Mouse (Mus musculus) erythroblast, embryonic 14.5 days (primary cell): ENCODE data around the gene Mn1. TPM values are rescaled to one million over a fixed set of nuclear protein-coding genes. Genes with fewer than 3 reads are reported as not detected.

Source experiments
- H3K27me3 ChIP-seq: 2 replicates; pipeline ENCODE4 v1.6.1; 2012; ENCODE audit warnings: inconsistent platforms; ENCODE audit not compliant: control insufficient read depth
- H3K36me3 ChIP-seq: 2 replicates; pipeline ENCODE4 v1.6.1; 2012; ENCODE audit warnings: mild to moderate bottlenecking, inconsistent platforms; ENCODE audit not compliant: control insufficient read depth
- H3K4me1 ChIP-seq: 2 replicates; pipeline ENCODE4 v1.6.1; 2012; ENCODE audit warnings: inconsistent platforms; ENCODE audit not compliant: control insufficient read depth
- H3K4me3 ChIP-seq: replicated peaks from 2 replicates; pipeline ENCODE3; 2012; ENCODE audit warnings: moderate library complexity, mild to moderate bottlenecking, inconsistent platforms
- H3K9me3 ChIP-seq: 2 replicates; pipeline ENCODE4 v1.6.1; 2012; ENCODE audit warnings: low read length, inconsistent platforms, mixed read lengths; ENCODE audit not compliant: control insufficient read depth
- GATA1 ChIP-seq: IDR thresholded peaks from 2 replicates; pipeline ENCODE4 v1.6.1; 2012; ENCODE audit warnings: low read length, inconsistent platforms, mixed read lengths
- TAL1 ChIP-seq: IDR thresholded peaks from 3 replicates; pipeline ENCODE4 v1.6.1; 2012; ENCODE audit warnings: low read length, inconsistent platforms, mixed read lengths
- polyA plus RNA-seq: library from polyadenylated mRNA; stranded (reverse); fragments of >175 nt; gene quantifications from 2 replicates; pipeline ENCODE4 v1.2.3, GENCODE M21; 2012

The Mn1 gene
- polyA plus RNA-seq, 1 experiment: 0.01 TPM

DNA sequence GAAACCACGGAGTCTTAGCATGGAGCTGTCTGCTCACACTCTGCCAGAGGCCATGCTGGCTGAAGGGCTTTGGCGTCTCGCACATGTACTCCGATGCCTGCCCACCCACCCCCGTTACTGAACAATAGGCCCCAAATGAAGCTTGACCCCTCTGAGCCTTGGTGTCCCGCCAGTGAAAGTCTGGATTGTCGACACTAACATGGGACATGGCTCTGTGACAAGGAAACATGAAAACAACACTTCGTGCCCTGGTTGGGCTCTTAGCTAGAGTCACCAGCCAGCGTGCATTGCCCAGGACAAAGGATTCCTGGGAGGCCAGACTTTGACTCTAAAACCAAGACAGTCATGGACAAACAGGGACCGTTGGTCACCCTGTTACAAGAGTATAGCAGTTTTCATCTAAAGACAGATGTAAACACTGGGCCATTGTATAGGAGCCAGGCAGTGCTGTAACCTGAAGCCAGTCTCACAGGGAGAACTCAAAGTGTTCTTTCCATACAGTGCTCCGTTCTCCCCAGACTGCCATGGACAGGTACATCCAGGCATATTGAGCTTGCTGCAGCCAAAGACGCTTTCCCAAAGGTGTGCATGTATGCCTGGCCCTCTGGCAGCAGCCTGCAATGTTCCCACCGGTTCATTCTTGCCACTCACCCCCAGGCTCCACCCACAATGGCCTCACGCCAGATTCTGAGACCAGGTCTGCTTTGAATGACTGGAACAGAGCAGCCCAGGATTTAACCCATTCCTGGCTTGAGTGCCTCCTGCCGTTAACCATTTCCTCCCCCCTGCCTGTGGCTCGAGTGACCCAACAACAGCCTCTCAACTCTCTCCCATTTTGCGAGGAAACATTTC, 23.6 kb upstream of the Mn1 start:
- H3K27me3 ChIP-seq: peaks cover 5% of the 10 kb centered on the region
- H3K9me3 ChIP-seq: no peaks in the 10 kb centered on the region
- peaks cover 11% of the 10 kb centered on the region for H3K36me3 ChIP-seq
- TF ChIP-seq GATA1 (no peak), TAL1 (no peak)
- no peak overlapping the region for H3K4me3 ChIP-seq
- no peaks in the 10 kb centered on the region for H3K4me1 ChIP-seq

GRCm38 (mm10) chr5:111394198-111395053, 22.7 kb upstream of the Mn1 start:
- Histone ChIP-seq H3K4me1 (no peaks in the 10 kb centered on the region), H3K9me3 (no peaks in the 10 kb centered on the region), H3K4me3 (no peak overlapping the region), H3K36me3 (peaks cover 3% of the 10 kb centered on the region), H3K27me3 (peaks cover 6% of the 10 kb centered on the region)
- no peak for TF ChIP-seq GATA1
- no peak for TF ChIP-seq TAL1

DNA sequence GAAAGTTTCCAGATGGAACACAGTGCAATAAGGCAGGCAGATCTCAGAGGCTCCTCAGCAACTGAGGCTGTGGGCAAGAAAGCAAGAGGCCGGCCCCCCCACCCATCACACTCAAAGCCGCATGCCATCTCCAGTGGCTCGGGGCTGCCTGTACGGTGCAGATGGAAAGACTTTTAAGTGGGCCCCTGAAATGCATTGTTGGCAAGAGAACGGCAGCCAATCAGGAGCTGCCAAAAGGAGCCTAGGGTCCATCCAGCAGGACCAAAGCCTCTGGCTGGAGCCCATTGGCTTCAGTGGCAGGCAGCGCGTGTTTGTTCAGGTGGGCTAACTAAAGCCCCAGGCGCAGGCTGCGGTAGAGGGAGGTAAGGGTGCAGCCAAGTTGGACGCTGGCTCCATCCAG, 21.4 kb upstream of the Mn1 start:
- TF ChIP-seq TAL1 (no peak), GATA1 (no peak)
- H3K4me1 ChIP-seq: no peaks in the 10 kb centered on the region
- no peak overlapping the region for H3K4me3 ChIP-seq
- H3K27me3 ChIP-seq: peaks cover 9% of the 10 kb centered on the region
- no peaks in the 10 kb centered on the region for H3K36me3 ChIP-seq
- no peaks in the 10 kb centered on the region for H3K9me3 ChIP-seq

DNA sequence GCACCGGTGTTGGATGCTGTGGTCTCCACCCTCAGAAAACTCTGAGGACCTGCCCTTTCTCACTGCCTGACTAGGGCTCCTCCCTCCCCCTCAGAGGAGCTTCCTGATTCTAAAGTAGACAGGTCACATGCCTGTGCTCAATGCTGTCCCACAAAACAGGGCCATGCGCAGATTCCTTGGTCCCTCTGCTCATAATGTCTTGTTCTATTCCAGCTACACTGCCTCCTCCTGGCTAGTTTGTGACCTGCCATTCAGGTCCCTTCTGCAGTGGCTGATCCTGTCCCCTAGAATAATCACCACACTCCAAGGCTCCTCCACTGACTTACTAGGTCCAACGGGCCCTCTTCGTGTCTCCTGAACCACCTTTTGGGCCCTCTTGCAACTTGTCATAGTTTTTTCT, 21.0 kb upstream of the Mn1 start:
- Histone ChIP-seq H3K27me3 (peaks cover 12% of the 10 kb centered on the region), H3K4me1 (no peaks in the 10 kb centered on the region)

DNA sequence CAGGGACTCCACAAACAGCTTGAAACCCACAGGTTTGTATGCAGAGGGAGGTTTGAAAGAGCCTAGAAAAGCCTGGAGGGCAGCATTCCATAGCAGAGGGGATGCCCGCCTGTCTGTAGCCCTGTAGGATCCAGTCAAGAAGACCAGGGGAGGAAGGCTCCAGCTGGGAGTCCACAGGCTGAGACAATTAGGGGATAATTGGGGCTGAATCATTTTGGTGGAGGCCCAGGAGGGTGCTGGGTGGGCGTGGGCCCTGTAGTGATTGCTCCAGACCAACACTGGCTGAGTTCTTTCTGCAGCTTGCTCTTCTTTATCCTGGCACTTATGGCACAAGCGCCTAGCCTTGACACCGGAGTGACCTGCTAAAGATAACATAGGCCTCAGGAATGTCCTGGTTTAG, 18.7 kb upstream of the Mn1 start:
- H3K27me3 ChIP-seq: peaks cover 17% of the 10 kb centered on the region

More for the DNA sequence above, 21.0 kb upstream of the Mn1 start:
- TF ChIP-seq GATA1 (no peak), TAL1 (no peak)
- Histone ChIP-seq H3K36me3 (no peaks in the 10 kb centered on the region), H3K9me3 (no peaks in the 10 kb centered on the region), H3K4me3 (no peak overlapping the region)

GRCm38 (mm10) chr5:111399271-111399670, 17.9 kb upstream of the Mn1 start:
- Histone ChIP-seq H3K9me3 (no peaks in the 10 kb centered on the region; the same call in 1 of the 2 replicates), H3K4me1 (peaks cover 15% of the 10 kb centered on the region), H3K4me3 (no peak overlapping the region), H3K36me3 (no peaks in the 10 kb centered on the region), H3K27me3 (peaks cover 17% of the 10 kb centered on the region)
- TF ChIP-seq TAL1 (no peak), GATA1 (no peak)

More for the DNA sequence above, 18.7 kb upstream of the Mn1 start:
- H3K36me3 ChIP-seq: no peaks in the 10 kb centered on the region
- no peaks in the 10 kb centered on the region; the same call in 1 of the 2 replicates for H3K9me3 ChIP-seq
- H3K4me1 ChIP-seq: peaks cover 9% of the 10 kb centered on the region
- no peak for TF ChIP-seq TAL1
- TF ChIP-seq GATA1: no peak
- no peak overlapping the region for H3K4me3 ChIP-seq

GRCm38 (mm10) chr5:111401879-111402650, 15.1 kb upstream of the Mn1 start:
- H3K36me3 ChIP-seq: no peaks in the 10 kb centered on the region
- TF ChIP-seq TAL1 (no peak), GATA1 (no peak)
- H3K9me3 ChIP-seq: no peaks in the 10 kb centered on the region; the same call in 1 of the 2 replicates
- H3K4me1 ChIP-seq: peaks cover 15% of the 10 kb centered on the region
- H3K4me3 ChIP-seq: no peak overlapping the region
- H3K27me3 ChIP-seq: peaks cover 15% of the 10 kb centered on the region

DNA sequence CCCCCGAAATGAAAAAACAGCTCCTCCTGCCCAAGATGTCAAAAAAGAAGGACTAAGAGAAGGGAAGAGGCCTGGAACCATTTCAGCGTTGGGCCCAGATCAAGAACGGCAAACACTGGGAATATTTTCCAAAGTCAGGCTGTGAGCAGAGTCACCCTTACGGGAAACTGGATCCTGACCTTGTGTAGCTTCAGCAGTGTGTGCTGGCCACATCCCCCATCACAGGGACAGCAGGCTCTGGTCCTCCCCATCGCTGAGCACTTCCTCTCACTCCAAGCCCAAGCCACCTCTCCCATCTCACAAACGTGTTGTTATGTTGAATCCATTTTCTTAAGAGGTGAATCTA, 14.5 kb upstream of the Mn1 start:
- Histone ChIP-seq H3K4me1 (peaks cover 15% of the 10 kb centered on the region), H3K9me3 (no peaks in the 10 kb centered on the region; the same call in 1 of the 2 replicates), H3K27me3 (peaks cover 14% of the 10 kb centered on the region), H3K4me3 (no peak overlapping the region), H3K36me3 (no peaks in the 10 kb centered on the region)
- TF ChIP-seq GATA1: no peak
- TF ChIP-seq TAL1: no peak

GRCm38 (mm10) chr5:111404721-111405120, 12.4 kb upstream of the Mn1 start:
- Histone ChIP-seq H3K9me3 (no peaks in the 10 kb centered on the region; the same call in 1 of the 2 replicates), H3K36me3 (no peaks in the 10 kb centered on the region), H3K4me1 (peaks cover 15% of the 10 kb centered on the region), H3K4me3 (no peak overlapping the region), H3K27me3 (peaks cover 19% of the 10 kb centered on the region)
- TF ChIP-seq GATA1 (no peak), TAL1 (no peak)
